Comparison of ENCODE assay signal across 9 mouse cellular contexts in the genomic region with DNA sequence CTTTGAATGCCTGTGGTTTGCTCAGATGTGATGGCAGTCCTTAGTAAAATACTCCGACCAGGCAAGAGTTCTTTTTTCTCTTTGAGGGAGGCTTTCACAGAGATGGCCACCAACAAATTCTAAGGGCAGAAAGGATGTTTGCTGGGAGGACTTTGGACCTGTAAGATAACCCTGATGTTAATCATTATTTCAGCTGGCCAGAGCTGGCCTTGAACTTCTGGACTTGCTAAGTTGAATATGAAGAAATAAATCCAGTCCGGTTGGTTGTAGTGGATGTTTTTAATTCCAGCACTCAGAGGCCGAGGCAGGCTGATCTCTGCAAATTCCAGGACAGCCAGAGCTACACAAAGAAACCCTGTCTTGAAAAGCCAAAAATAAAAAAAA.
DNase-seq lines count a peak whose midpoint lies in the region; ATAC-seq and TF ChIP-seq lines count a peak whose summit lies in the region.
"Had no signal": no experiment of that assay in that cellular context is flagged by ENCODE, and none has a peak within 500 bp of the region (broad histone marks: within the 10 kb centered on the region; RNA-seq: fewer than 3 reads in every experiment).

No protein-coding gene starts in this region.

- H3K4me2 ChIP-seq in heart, embryonic 14.5 days (ENCODE audit: low read length), result peak overlapping the region; percentile 57
- peak overlapping the region; percentile 31; the same call in 1 of the 2 replicates for H3K4me2 ChIP-seq in intestine, embryonic 16.5 days (ENCODE audit: low read depth, low read length)
- H3K4me2 ChIP-seq in liver, embryonic 12.5 days, result peak overlapping the region; percentile 62

- H3K27me3 ChIP-seq in heart, embryonic 14.5 days (ENCODE audit: control insufficient read depth, insufficient read depth, low read length), result no peaks in the 10 kb centered on the region
- H3K27me3 ChIP-seq in MEL (ENCODE audit: control insufficient read depth in 1 of 2, insufficient read depth in 2 of 2, low read length in 2 of 2), result no peaks in the 10 kb centered on the region
- no peaks in the 10 kb centered on the region for H3K27me3 ChIP-seq in intestine, embryonic 16.5 days (replicated peaks; ENCODE audit: control insufficient read depth, insufficient read depth, low read length)
- H3K27me3 ChIP-seq in liver, embryonic 12.5 days (replicated peaks), result no peaks in the 10 kb centered on the region
- H3K27me3 ChIP-seq: midbrain, embryonic 12.5 days had no signal

- DNase-seq in heart, postnatal 14 days, result no peak
- DNase-seq in MEL (ENCODE audit: low read depth, low spot score), result no peak
- no peak for DNase-seq in thymus, postnatal 36 days
- no peak for DNase-seq in left cerebral cortex, postnatal 14 days (ENCODE audit: low spot score in 2 of 2)
- no peak for DNase-seq in c-Kit-positive CD71-positive TER-119-positive erythroid progenitor cells, embryonic 14.5 days (ENCODE audit: low spot score)

- no peak for TF ChIP-seq RAD21 in MEL (IDR thresholded peaks at IDR 0.05; ENCODE audit: low read depth, low read length)

- ATAC-seq in heart, embryonic 14.5 days (ENCODE audit: insufficient number of reproducible peaks, insufficient read depth, low FRiP score, low read depth), result no peak
- peak; percentile 1; the same call in 1 of the 2 replicates for ATAC-seq in intestine, embryonic 16.5 days
- no peak for ATAC-seq in liver, embryonic 12.5 days

- no peaks in the 10 kb centered on the region for H3K79me2 ChIP-seq in MEL (ENCODE audit: control insufficient read depth, insufficient read depth, low read length, poor library complexity)

- H3K9me3 ChIP-seq in heart, embryonic 14.5 days (ENCODE audit: control insufficient read depth, low read length), result no peaks in the 10 kb centered on the region
- H3K9me3 ChIP-seq in MEL (replicated peaks; ENCODE audit: insufficient read depth, low read length), result no peaks in the 10 kb centered on the region
- H3K9me3 ChIP-seq in intestine, embryonic 16.5 days (ENCODE audit: control insufficient read depth, low read length), result no peaks in the 10 kb centered on the region
- H3K9me3 ChIP-seq in liver, embryonic 12.5 days (replicated peaks), result no peaks in the 10 kb centered on the region
- H3K9me3 ChIP-seq: midbrain, embryonic 12.5 days had no signal

- no peak overlapping the region for H3K4me3 ChIP-seq in heart, embryonic 14.5 days (ENCODE audit: control insufficient read depth in 1 of 2, insufficient read depth in 1 of 2, low read depth in 1 of 2, low read length in 2 of 2)
- peak overlapping the region in 1 of 2 experiments; percentile 24; a peak in 2 of 4 replicates for H3K4me3 ChIP-seq in MEL (ENCODE audit: control insufficient read depth in 1 of 2, insufficient read depth in 1 of 2, low read depth in 2 of 2, low read length in 2 of 2)
- no peak overlapping the region for H3K4me3 ChIP-seq in intestine, embryonic 16.5 days (ENCODE audit: low read length)
- peak overlapping the region; percentile 30 for H3K4me3 ChIP-seq in liver, embryonic 12.5 days
- H3K4me3 ChIP-seq: midbrain, embryonic 12.5 days had no signal

- no peak for TF ChIP-seq EP300 in MEL (IDR thresholded peaks at IDR 0.05; ENCODE audit: low read depth in 1 of 2, low read length in 2 of 2)

- no peak overlapping the region for H3K9ac ChIP-seq in heart, embryonic 14.5 days (ENCODE audit: low read length)
- H3K9ac ChIP-seq in MEL (ENCODE audit: control insufficient read depth, low read depth, low read length, poor library complexity, severe bottlenecking), result peak overlapping the region; percentile 47
- H3K9ac ChIP-seq in intestine, embryonic 16.5 days (ENCODE audit: low read depth, low read length), result no peak overlapping the region
- H3K9ac ChIP-seq in liver, embryonic 12.5 days, result peak overlapping the region; percentile 58

- TF ChIP-seq CTCF in MEL (IDR thresholded peaks at IDR 0.05 in 2 of 3, conservative IDR thresholded peaks at IDR 0.05 in 1 of 3; ENCODE audit: control insufficient read depth in 1 of 3, insufficient read depth in 1 of 3, low read depth in 2 of 3, low read length in 3 of 3, poor library complexity in 1 of 3, severe bottlenecking in 1 of 3), result no peak

- TF ChIP-seq POLR2A in MEL (IDR thresholded peaks at IDR 0.05; ENCODE audit: control insufficient read depth in 1 of 2, insufficient read depth in 1 of 2, low read depth in 1 of 2, low read length in 2 of 2, poor library complexity in 1 of 2), result no peak

- peaks cover 26 to 46% of the 10 kb centered on the region in 2 experiments for H3K4me1 ChIP-seq in heart, embryonic 14.5 days (ENCODE audit: control insufficient read depth in 2 of 2, insufficient read depth in 2 of 2, low read length in 2 of 2)
- H3K4me1 ChIP-seq in MEL (ENCODE audit: control insufficient read depth in 1 of 2, insufficient read depth in 2 of 2, low read length in 2 of 2), result peaks cover 28 to 39% of the 10 kb centered on the region in 2 experiments
- H3K4me1 ChIP-seq in intestine, embryonic 16.5 days (ENCODE audit: control insufficient read depth, insufficient read depth, low read length), result peaks cover 37% of the 10 kb centered on the region
- peaks cover 66% of the 10 kb centered on the region for H3K4me1 ChIP-seq in liver, embryonic 12.5 days

- H3K36me3 ChIP-seq in heart, embryonic 14.5 days (ENCODE audit: control insufficient read depth, insufficient read depth, low read length), result no peaks in the 10 kb centered on the region
- H3K36me3 ChIP-seq in MEL (ENCODE audit: control insufficient read depth in 1 of 2, insufficient read depth in 2 of 2, low read length in 2 of 2), result peaks cover 0 to 36% of the 10 kb centered on the region in 2 experiments; a peak in 2 of 4 replicates
- no peaks in the 10 kb centered on the region for H3K36me3 ChIP-seq in intestine, embryonic 16.5 days (ENCODE audit: control insufficient read depth, insufficient read depth, low read length)
- H3K36me3 ChIP-seq in liver, embryonic 12.5 days, result no peaks in the 10 kb centered on the region
- H3K36me3 ChIP-seq: midbrain, embryonic 12.5 days had no signal

- peak overlapping the region; percentile 22 to 74; a peak in 2 of 4 replicates for H3K27ac ChIP-seq in heart, embryonic 14.5 days (replicated peaks in 1 of 2; ENCODE audit: control insufficient read depth in 1 of 2, insufficient read depth in 1 of 2, low read depth in 2 of 2, low read length in 2 of 2)
- H3K27ac ChIP-seq in MEL (ENCODE audit: control insufficient read depth, low read depth, low read length), result peak overlapping the region; percentile 87
- H3K27ac ChIP-seq in intestine, embryonic 16.5 days (ENCODE audit: low read length), result peak overlapping the region; percentile 77
- H3K27ac ChIP-seq in liver, embryonic 12.5 days, result peak overlapping the region; percentile 83

- WGBS in heart, embryonic 14.5 days, result 80% methylated on average over 3 of the region's 3 CpGs
- WGBS in intestine, embryonic 16.5 days, result 52% methylated on average over 3 of the region's 3 CpGs
- WGBS in liver, embryonic 12.5 days (ENCODE audit: insufficient replicate concordance), result 49% methylated on average over 3 of the region's 3 CpGs

- intact Hi-C loops in heart, postnatal 14 days (cut with DNase I), result loop anchor here (5.0 kb wide), 2 partner anchors 193 to 282 kb away; no protein-coding TSS in a partner anchor
- intact Hi-C loops in left cerebral cortex, postnatal 14 days (cut with DNase I), result no loop called here

TF ChIP-seq in MEL, 35 proteins besides CTCF, POLR2A, EP300 and RAD21:
- TF ChIP-seq TBP (IDR thresholded peaks at IDR 0.05; ENCODE audit: low read depth, low read length), result no peak
- no peak; the same call in 1 of the 2 replicates for TF ChIP-seq ZNF384 (IDR thresholded peaks at IDR 0.05; ENCODE audit: low read depth, low read length)
- peak; percentile 2; the same call in 1 of the 2 replicates for TF ChIP-seq GATA1 (IDR thresholded peaks at IDR 0.05; ENCODE audit: low read depth, low read length)
- TF ChIP-seq BHLHE40 (IDR thresholded peaks at IDR 0.05; ENCODE audit: borderline replicate concordance, low read depth, low read length), result no peak
- no peak for TF ChIP-seq MAZ (IDR thresholded peaks at IDR 0.05; ENCODE audit: low read depth, low read length)
- TF ChIP-seq JUND (IDR thresholded peaks at IDR 0.05; ENCODE audit: low read depth, low read length), result no peak
- TF ChIP-seq MAX (IDR thresholded peaks at IDR 0.05; ENCODE audit: low read length), result no peak
- 0 out of 2 replicates have a peak, but pooled peaks have one; percentile 4 for TF ChIP-seq RCOR1 (IDR thresholded peaks at IDR 0.05; ENCODE audit: low read depth, low read length)
- no peak for TF ChIP-seq ELF1 (IDR thresholded peaks at IDR 0.05; ENCODE audit: low read depth, low read length)
- no peak for TF ChIP-seq E2F4 (IDR thresholded peaks at IDR 0.05; ENCODE audit: borderline replicate concordance, low read depth, low read length)

Comparison
In these comparisons a context has a peak if more than half of its experiments do, and no peak if none do; other contexts are left out.
1. H3K9ac ChIP-seq: peak in MEL (single experiment) and liver, embryonic 12.5 days (single experiment); none in heart, embryonic 14.5 days (single experiment) and intestine, embryonic 16.5 days (single experiment).
2. Peak in every context shown above with its lines, with median percentiles within 50 percentile points of each other: H3K27ac ChIP-seq and H3K4me2 ChIP-seq.